Mouse (Mus musculus): ENCODE data around the gene Cd300lf. TPM values are rescaled to one million over a fixed set of nuclear protein-coding genes. Genes with fewer than 3 reads are reported as not detected.

Cd300lf gene
- polyA plus RNA-seq, 1 experiment from 2014 or later, result 0.19 TPM

GRCm38 (mm10) chr11:115173549-115174339, 40.0 kb upstream of the Cd300lf start:
- Histone ChIP-seq H3K9ac (ENCODE audit: low read length) (no peak overlapping the region), H3K36me3 (ENCODE audit: control insufficient read depth, insufficient read depth, low read length) (no peaks in the 10 kb centered on the region), H3K9me3 (ENCODE audit: control insufficient read depth, low read length) (no peaks in the 10 kb centered on the region), H3K4me3 (ENCODE audit: low read depth, low read length) (no peak overlapping the region), H3K4me2 (ENCODE audit: low read depth, severe bottlenecking) (no peak overlapping the region), H3K27me3 (ENCODE audit: control insufficient read depth, insufficient read depth, low read length) (0 out of 2 replicates have a peak, but pooled peaks cover 2% of the 10 kb centered on the region), H3K4me1 (ENCODE audit: control insufficient read depth, insufficient read depth, low read length) (peaks cover 45% of the 10 kb centered on the region), H3K27ac (replicated peaks; ENCODE audit: low read depth, low read length) (no peak overlapping the region)
- ATAC-seq (ENCODE audit: insufficient number of reproducible peaks, low FRiP score, low TSS enrichment, low read depth), result no peak
- DNase-seq (ENCODE audit: low spot score), result no peak
- WGBS, result 10% methylated on average over 16 of the region's 16 CpGs

DNA sequence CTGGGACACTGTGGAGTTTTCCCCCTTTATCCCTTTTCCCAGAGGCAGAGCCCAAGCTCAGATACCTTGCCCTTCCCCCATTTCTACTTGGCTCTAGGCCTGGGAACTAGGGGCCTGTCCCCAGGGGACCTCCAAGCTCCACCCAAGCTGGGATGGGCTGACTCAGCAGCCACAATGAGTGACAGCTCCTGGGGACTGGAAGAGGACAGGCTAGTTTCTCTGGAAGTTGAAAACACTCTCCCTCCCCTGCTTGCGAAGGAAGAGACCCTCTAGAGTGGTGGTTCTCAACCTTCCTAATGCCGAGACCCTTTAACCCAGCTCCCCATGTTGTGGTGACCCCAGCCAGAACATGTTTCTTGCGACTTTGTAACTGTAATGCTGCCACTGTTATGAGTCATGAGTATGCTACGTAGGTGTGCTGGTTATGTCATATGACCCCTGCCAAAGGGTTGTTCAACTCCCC, 39.1 kb upstream of the Cd300lf start:
- DNase-seq (ENCODE audit: low spot score) (no peak), ATAC-seq (ENCODE audit: insufficient number of reproducible peaks, low FRiP score, low TSS enrichment, low read depth) (0 out of 2 replicates have a peak, but pooled peaks have one; percentile 15)
- no peak overlapping the region for H3K4me2 ChIP-seq (ENCODE audit: low read depth, severe bottlenecking)

DNA sequence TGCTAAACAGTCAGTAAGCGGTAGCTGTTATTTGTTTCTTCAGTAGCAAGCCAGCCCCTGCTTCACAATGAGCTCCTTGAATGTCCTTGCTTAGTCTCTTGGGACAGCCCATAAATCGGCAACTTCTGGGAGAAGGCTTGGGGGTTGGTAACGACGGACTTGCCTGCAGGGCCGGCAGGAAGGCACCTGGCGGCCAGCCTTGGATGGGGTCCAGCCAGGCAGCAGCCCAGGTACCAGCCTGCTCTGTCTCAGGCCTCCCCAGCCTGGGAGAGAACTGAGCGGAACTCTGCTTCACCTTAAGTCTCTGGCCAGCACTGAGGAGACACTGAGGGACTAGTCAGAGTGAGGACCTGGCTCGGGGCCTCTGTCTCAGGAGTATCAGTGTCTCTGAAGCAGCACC, 37.3 kb upstream of the Cd300lf start:
- Histone ChIP-seq H3K27me3 (ENCODE audit: control insufficient read depth, insufficient read depth, low read length) (0 out of 2 replicates have a peak, but pooled peaks cover 2% of the 10 kb centered on the region), H3K9ac (ENCODE audit: low read length) (no peak overlapping the region), H3K36me3 (ENCODE audit: control insufficient read depth, insufficient read depth, low read length) (no peaks in the 10 kb centered on the region), H3K9me3 (ENCODE audit: control insufficient read depth, low read length) (no peaks in the 10 kb centered on the region), H3K27ac (replicated peaks; ENCODE audit: low read depth, low read length) (no peak overlapping the region), H3K4me1 (ENCODE audit: control insufficient read depth, insufficient read depth, low read length) (peaks cover 34% of the 10 kb centered on the region), H3K4me2 (ENCODE audit: low read depth, severe bottlenecking) (no peak overlapping the region), H3K4me3 (ENCODE audit: low read depth, low read length) (no peak overlapping the region)
- WGBS, result 28% methylated on average over 8 of the region's 8 CpGs
- DNase-seq (ENCODE audit: low spot score), result no peak
- no peak for ATAC-seq (ENCODE audit: insufficient number of reproducible peaks, low FRiP score, low TSS enrichment, low read depth)

More for the DNA sequence above, 39.1 kb upstream of the Cd300lf start:
- Histone ChIP-seq H3K27ac (replicated peaks; ENCODE audit: low read depth, low read length) (no peak overlapping the region), H3K9me3 (ENCODE audit: control insufficient read depth, low read length) (no peaks in the 10 kb centered on the region), H3K9ac (ENCODE audit: low read length) (no peak overlapping the region), H3K4me1 (ENCODE audit: control insufficient read depth, insufficient read depth, low read length) (peaks cover 42% of the 10 kb centered on the region), H3K36me3 (ENCODE audit: control insufficient read depth, insufficient read depth, low read length) (no peaks in the 10 kb centered on the region), H3K4me3 (ENCODE audit: low read depth, low read length) (no peak overlapping the region), H3K27me3 (ENCODE audit: control insufficient read depth, insufficient read depth, low read length) (0 out of 2 replicates have a peak, but pooled peaks cover 2% of the 10 kb centered on the region)
- WGBS, result 30% methylated on average over 4 of the region's 4 CpGs

- no peak overlapping the region for H3K27ac ChIP-seq (replicated peaks; ENCODE audit: low read depth, low read length)
- H3K4me3 ChIP-seq (ENCODE audit: low read depth, low read length), result no peak overlapping the region
- DNase-seq (ENCODE audit: low spot score) (no peak), ATAC-seq (ENCODE audit: insufficient number of reproducible peaks, low FRiP score, low TSS enrichment, low read depth) (no peak)
- no peak overlapping the region for H3K9ac ChIP-seq (ENCODE audit: low read length)
- peaks cover 18% of the 10 kb centered on the region for H3K27me3 ChIP-seq (ENCODE audit: control insufficient read depth, insufficient read depth, low read length)
- H3K9me3 ChIP-seq (ENCODE audit: control insufficient read depth, low read length), result no peaks in the 10 kb centered on the region
- no peaks in the 10 kb centered on the region for H3K36me3 ChIP-seq (ENCODE audit: control insufficient read depth, insufficient read depth, low read length)
- WGBS, result 90% methylated on average over 4 of the region's 4 CpGs
- H3K4me1 ChIP-seq (ENCODE audit: control insufficient read depth, insufficient read depth, low read length), result peaks cover 36% of the 10 kb centered on the region
- no peak overlapping the region for H3K4me2 ChIP-seq (ENCODE audit: low read depth, severe bottlenecking)
These were observed 35.6 kb upstream of the Cd300lf start for GRCm38 (mm10) chr11:115169430-115169829.

DNA sequence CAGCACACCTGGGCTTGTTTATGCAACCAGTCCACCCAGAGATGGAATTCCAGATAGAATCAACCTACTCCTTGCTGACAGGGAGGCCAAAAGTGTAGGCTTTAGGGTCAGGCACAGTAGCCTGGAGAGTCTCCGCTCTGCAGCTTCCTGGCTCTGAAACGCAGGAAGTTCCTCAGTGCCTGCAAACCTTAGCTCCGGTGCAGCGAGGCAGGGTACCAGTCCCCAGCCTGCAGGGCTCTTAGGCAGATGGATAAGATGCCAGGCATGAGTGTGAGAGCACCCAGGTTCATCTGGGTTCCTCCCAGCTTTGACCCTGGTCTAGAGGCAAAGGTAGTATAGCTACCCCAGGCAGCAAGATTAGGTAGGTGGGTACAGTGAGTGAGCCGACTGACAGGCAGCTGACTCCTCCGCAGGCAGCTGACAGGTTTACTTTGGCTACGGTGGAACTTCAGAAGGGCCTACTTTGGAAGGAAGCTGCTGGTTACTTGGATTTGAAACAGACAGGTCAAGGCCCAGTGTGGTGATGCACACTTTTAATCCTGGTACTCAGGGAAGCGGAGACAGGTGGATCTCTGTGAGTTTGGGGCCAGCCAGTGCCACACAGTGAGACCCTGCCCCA, 33.9 kb upstream of the Cd300lf start:
- 85% methylated on average over 8 of the region's 8 CpGs for WGBS
- no peak overlapping the region for H3K27ac ChIP-seq (replicated peaks; ENCODE audit: low read depth, low read length)
- no peaks in the 10 kb centered on the region for H3K9me3 ChIP-seq (ENCODE audit: control insufficient read depth, low read length)
- peaks cover 29% of the 10 kb centered on the region for H3K4me1 ChIP-seq (ENCODE audit: control insufficient read depth, insufficient read depth, low read length)
- H3K4me3 ChIP-seq (ENCODE audit: low read depth, low read length), result no peak overlapping the region
- peaks cover 16% of the 10 kb centered on the region for H3K27me3 ChIP-seq (ENCODE audit: control insufficient read depth, insufficient read depth, low read length)
- DNase-seq (ENCODE audit: low spot score) (no peak), ATAC-seq (ENCODE audit: insufficient number of reproducible peaks, low FRiP score, low TSS enrichment, low read depth) (no peak)
- H3K4me2 ChIP-seq (ENCODE audit: low read depth, severe bottlenecking), result no peak overlapping the region
- H3K36me3 ChIP-seq (ENCODE audit: control insufficient read depth, insufficient read depth, low read length), result no peaks in the 10 kb centered on the region
- no peak overlapping the region for H3K9ac ChIP-seq (ENCODE audit: low read length)

- Histone ChIP-seq H3K9ac (ENCODE audit: low read length) (no peak overlapping the region), H3K27me3 (ENCODE audit: control insufficient read depth, insufficient read depth, low read length) (peaks cover 16% of the 10 kb centered on the region), H3K4me3 (ENCODE audit: low read depth, low read length) (no peak overlapping the region), H3K36me3 (ENCODE audit: control insufficient read depth, insufficient read depth, low read length) (no peaks in the 10 kb centered on the region), H3K27ac (replicated peaks; ENCODE audit: low read depth, low read length) (no peak overlapping the region), H3K9me3 (ENCODE audit: control insufficient read depth, low read length) (no peaks in the 10 kb centered on the region), H3K4me1 (ENCODE audit: control insufficient read depth, insufficient read depth, low read length) (peaks cover 23% of the 10 kb centered on the region), H3K4me2 (ENCODE audit: low read depth, severe bottlenecking) (no peak overlapping the region)
- no peak for DNase-seq (ENCODE audit: low spot score)
- no peak for ATAC-seq (ENCODE audit: insufficient number of reproducible peaks, low FRiP score, low TSS enrichment, low read depth)
- 70% methylated on average over 3 of the region's 3 CpGs for whole genome bisulfite sequencing
These were observed 33.0 kb upstream of the Cd300lf start for GRCm38 (mm10) chr11:115166776-115167175.

GRCm38 (mm10) chr11:115164976-115165374, 31.2 kb upstream of the Cd300lf start:
- peaks cover 18% of the 10 kb centered on the region for H3K27me3 ChIP-seq (ENCODE audit: control insufficient read depth, insufficient read depth, low read length)
- WGBS, result 0% methylated on average over 9 of the region's 9 CpGs
- peak overlapping the region; percentile 74 for H3K4me2 ChIP-seq (ENCODE audit: low read depth, severe bottlenecking)
- ATAC-seq (ENCODE audit: insufficient number of reproducible peaks, low FRiP score, low TSS enrichment, low read depth), result no peak
- H3K4me1 ChIP-seq (ENCODE audit: control insufficient read depth, insufficient read depth, low read length), result peaks cover 13% of the 10 kb centered on the region
- H3K27ac ChIP-seq (replicated peaks; ENCODE audit: low read depth, low read length), result no peak overlapping the region
- H3K4me3 ChIP-seq (ENCODE audit: low read depth, low read length), result peak overlapping the region; percentile 47
- no peaks in the 10 kb centered on the region for H3K9me3 ChIP-seq (ENCODE audit: control insufficient read depth, low read length)
- no peak for DNase-seq (ENCODE audit: low spot score)
- H3K36me3 ChIP-seq (ENCODE audit: control insufficient read depth, insufficient read depth, low read length), result no peaks in the 10 kb centered on the region
- H3K9ac ChIP-seq (ENCODE audit: low read length), result no peak overlapping the region

DNA sequence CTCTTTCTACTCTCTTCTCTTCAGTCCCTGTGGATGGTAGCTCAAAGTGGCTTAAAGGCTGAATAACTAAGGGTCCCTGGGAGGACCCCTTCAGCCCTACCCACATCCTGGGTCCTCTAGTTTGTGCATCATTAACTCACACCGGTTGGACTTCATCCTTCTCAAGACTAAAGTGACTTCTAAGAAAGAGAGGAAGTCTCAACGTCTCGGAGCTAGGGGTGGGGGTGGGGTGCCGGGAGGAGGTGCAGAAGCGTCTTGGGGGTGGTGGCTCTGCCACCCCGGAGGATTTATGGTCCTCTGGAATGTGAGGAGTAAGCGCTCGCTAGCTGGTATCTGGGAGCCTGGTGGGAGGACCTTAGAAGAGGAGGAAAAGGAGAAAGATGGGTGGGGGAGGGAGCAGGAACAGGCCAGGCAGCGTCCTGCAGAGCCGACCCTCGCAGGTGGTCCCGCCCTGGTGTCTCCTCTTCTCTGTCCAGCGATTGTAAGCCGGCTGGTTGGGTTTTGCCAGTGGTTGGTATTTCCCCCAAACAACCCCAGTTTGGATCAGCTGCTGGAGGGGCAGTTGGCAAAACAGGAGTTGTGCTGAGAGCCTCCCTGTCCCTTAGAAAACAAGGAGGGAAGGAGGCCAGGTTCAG, 30.7 kb upstream of the Cd300lf start:
- peaks cover 18% of the 10 kb centered on the region for H3K27me3 ChIP-seq (ENCODE audit: control insufficient read depth, insufficient read depth, low read length)
- no peak overlapping the region for H3K27ac ChIP-seq (replicated peaks; ENCODE audit: low read depth, low read length)
- no peak overlapping the region for H3K9ac ChIP-seq (ENCODE audit: low read length)
- H3K36me3 ChIP-seq (ENCODE audit: control insufficient read depth, insufficient read depth, low read length), result no peaks in the 10 kb centered on the region
- no peak for DNase-seq (ENCODE audit: low spot score)
- H3K4me3 ChIP-seq (ENCODE audit: low read depth, low read length), result peak overlapping the region; percentile 47
- WGBS, result 0% methylated on average over 14 of the region's 14 CpGs
- H3K4me1 ChIP-seq (ENCODE audit: control insufficient read depth, insufficient read depth, low read length), result peaks cover 13% of the 10 kb centered on the region
- H3K4me2 ChIP-seq (ENCODE audit: low read depth, severe bottlenecking), result peak overlapping the region; percentile 74
- ATAC-seq (ENCODE audit: insufficient number of reproducible peaks, low FRiP score, low TSS enrichment, low read depth), result no peak
- no peaks in the 10 kb centered on the region for H3K9me3 ChIP-seq (ENCODE audit: control insufficient read depth, low read length)

Data from limb, embryonic 11.5 days (tissue).